Mouse (Mus musculus) hematopoietic stem cell, adult 5-6 weeks (primary cell): ENCODE results near the gene Tmem234. TPM values are rescaled to one million over a fixed set of nuclear protein-coding genes. Genes with fewer than 3 reads are reported as not detected.

Source experiments
- ATAC-seq, 2 experiments: fragments of 125-278 bp in 1 of 2; replicated peaks in 1 of 2; 2 replicates each; pipeline ENCODE4 v1.8.0; 2016 to 2017; ENCODE audit warnings: inconsistent platforms in 2 of 2, mild to moderate bottlenecking in 2 of 2, moderate number of reproducible peaks in 2 of 2, low read depth in 1 of 2, moderate TSS enrichment in 1 of 2; ENCODE audit not compliant: low FRiP score in 2 of 2, poor library complexity in 2 of 2, severe bottlenecking in 2 of 2, insufficient read depth in 1 of 2, low TSS enrichment in 1 of 2
- total RNA-seq: library from RNA; stranded (forward); fragments of 172-1452, 232-1000 nt; gene quantifications from 2 replicates; pipeline ENCODE4 v1.2.3, GENCODE M21; 2017

The Tmem234 gene
- total RNA-seq, 1 experiment from 2014 or later: 91.1 TPM

DNA sequence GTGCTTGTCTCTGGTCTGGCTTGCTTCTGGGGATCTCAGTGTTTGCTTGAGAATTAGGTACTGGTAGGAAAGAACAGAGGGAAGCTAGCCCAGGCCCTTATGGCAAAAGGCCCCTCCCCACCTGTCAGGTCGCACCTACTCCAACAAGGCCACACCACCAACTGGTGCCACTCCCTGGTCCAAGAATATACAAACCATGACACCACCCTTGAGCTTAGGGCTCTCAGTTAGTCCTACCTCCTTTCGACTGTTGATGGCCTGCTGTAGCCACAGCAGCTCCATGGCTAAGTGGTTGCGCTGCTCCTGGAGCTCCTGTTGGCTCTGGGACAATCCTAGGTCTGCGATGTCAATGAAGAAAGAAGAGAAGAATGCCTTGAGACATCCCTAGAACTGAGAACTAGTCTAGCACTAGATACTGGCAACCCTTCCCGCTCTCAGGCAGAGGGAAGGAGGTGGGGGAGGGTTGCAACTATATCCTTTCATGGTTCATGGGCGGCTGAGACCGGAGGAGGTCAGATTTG is 16.7 kb downstream of the Tmem234 start:
- ATAC-seq: no peak

- no peak for ATAC-seq
Observed at GRCm38 (mm10) chr4:129618031-129618430, 17.6 kb downstream of the Tmem234 start.

GRCm38 (mm10) chr4:129618786-129619691 is 18.6 kb downstream of the Tmem234 start, which contains the start of gene Iqcc:
Gene Iqcc, minus strand, starts transcription at chr4:129619099.
- ATAC-seq: peak; percentile 88 to 94

DNA sequence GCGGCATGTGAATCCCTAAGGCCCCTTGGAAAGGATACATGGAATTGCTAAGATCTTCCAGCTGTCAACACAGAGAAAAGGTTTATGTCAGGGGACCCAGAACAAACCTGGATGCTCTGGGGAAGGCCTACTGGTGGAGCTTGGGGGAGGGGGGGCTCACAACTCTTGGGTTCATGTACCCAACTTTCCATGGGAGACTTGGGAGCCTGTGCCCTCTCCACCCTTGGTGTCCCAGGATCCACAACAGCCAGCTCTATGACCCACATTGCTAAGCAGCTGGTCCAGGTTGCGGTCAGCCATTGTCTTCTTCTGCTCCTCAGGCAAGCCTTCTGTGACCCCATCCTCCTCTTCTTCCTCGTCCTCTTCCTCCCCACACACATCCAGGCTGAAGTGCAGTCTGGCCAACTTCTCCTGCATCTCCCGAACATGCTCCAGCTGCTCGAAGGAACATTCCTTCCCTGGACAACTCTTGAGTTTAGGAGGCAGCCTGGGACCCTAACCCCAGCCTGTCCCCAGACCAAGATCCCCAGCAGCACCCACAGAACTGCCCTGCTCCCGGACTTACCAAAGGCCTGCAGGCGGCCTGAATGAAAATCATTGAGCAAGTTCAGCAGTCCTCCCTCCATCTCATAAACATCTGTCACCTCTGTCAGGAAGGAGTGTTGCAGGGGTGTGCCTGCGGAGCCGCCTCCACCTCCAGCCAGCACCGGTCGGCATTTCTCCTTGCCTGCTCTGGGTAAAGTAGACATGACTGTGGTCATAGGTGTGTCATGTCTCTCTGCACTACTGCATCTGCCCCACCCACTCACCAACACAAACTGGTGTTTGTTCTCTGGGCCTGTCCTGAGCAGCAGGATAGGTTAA is 20.2 kb downstream of the Tmem234 start:
- no peak for ATAC-seq

GRCm38 (mm10) chr4:129621283-129621841 is 20.9 kb downstream of the Tmem234 start:
- no peak for ATAC-seq

GRCm38 (mm10) chr4:129622120-129622802 is 21.8 kb downstream of the Tmem234 start:
- no peak for ATAC-seq

DNA sequence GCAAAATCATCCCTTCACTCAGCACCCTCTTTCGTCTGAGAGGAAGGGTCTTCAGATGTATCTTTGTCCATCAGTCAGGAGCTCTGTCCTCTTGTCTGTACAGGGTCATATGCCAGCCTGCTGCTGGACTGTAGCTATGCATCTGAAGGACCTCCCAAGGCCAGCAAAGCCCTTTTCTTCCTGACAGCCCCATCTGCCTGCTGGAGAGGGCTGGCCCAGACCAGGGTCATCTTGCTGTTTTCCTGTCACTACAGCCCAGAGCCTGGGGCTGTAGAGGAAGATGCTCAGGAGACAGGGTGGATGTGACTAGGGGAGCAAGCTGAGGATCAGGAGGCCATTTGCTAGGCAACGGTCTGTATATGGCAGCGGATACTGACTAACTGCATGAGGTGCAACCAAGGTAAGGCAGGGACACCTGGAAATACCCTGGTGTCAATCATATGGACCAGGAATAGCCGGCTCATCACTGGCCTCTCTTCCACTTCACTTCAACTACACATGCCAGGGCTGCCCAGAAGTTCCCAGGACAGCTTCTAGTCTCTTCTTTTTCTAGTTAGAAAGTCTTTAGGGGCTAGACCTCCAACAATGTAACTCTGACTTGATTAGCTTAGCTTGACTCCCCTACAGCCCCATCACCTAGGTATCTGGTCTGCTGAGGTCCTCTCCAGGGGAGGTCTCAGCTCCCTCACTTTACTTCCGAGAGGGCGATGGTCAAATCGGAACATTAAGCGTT is 22.5 kb downstream of the Tmem234 start:
- ATAC-seq: no peak

DNA sequence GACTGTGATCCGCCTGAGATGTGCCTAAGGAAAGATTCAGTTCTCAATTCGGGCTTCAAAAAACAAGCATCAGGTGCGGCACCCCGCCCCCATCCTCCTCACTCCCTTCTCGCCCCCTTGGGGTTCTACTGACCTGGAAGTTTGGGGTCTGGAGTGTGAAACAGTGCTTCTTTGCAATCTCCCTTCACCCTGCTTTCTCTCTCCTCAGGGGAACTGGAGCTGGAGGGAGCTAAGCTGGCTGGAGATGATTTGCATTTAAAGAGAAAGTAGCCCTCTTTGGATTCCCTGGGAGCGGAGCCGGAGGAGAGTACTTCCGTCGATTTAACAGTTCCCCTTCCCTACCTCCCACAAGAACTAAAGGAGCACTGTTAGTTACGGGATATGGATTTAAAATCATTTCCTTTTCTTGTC is 23.2 kb downstream of the Tmem234 start, which contains the start of gene Ccdc28b:
Gene Ccdc28b (minus strand): TSS at position 267 of the 411 bp plus-strand sequence.
- ATAC-seq: peak in 1 of 2 experiments; percentile 4; a peak in 1 of 4 replicates

DNA sequence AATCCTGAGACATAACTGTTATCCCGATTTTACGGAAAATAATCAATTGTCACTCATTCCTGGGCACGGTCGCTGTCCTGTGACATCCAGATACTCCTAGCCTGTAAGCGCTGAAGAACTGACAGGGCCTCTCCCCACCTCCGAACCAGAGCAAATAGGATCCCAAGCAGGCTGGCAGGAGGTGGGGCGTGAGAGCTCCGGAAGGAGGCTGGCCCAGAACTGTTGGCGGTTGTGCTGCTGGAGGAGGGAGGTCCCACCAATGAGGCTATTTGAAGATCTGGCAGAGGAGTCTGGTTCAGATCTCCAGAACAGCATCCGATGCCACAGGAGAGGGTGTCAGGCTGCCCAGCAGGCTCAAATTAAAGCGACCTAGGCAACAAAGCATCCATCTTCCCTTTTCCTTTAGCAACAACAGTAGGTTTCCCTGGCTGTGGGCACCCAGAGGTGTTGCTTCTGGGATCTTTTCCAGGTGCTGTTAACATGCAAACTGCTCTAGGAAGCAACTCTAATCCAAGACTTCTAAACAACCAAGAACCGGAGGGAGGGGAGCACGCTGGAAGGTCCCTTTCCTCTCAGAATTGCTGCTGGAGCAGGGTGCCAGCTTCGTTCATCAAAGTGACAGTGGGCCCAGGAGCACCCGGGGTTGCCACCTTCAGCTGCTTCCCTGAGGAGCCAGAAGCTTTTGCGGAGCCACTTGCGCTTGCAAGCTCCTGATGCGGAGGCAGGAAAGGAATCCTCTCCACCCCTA is 24.0 kb downstream of the Tmem234 start:
- peak; percentile 93 to 95 for ATAC-seq

DNA sequence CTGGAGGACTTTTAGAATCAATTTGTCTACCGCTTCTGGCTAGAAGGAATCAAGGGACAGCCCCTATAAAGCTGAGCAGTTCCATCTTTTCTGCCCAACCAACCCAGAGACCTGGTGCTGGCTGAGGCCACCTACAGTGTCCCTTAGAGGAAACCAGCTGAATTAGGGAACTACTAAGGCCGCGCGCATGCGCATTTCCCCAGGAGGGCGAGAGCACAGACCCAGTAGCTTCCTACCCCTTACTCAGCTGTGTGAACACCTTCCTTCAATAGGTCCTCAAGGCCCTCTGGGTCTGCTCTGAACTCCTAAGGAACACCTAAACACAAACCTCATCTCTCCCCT is 24.5 kb downstream of the Tmem234 start:
- ATAC-seq: peak; percentile 68

- no peak for ATAC-seq
Observed at GRCm38 (mm10) chr4:129625496-129625895, 25.0 kb downstream of the Tmem234 start.

DNA sequence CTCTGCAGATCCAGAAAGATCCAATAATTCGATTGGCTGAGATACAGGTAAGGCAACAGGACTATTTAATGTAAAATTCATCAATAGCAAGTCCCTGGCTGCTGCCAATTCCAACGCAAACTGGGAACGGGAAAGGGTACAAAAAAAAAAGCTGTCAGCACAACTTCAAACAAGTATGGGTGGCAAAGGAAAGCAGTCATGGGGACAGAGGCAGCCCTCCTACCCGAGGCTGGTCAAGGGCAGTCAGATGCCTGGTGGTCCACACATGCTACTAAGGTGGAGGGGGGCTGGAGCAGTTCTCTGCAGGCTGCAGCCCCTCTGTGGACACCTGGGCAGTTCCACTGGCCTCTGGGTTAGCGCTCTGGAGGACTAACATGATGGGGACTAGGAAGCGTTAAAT is 25.6 kb downstream of the Tmem234 start:
- ATAC-seq: no peak

DNA sequence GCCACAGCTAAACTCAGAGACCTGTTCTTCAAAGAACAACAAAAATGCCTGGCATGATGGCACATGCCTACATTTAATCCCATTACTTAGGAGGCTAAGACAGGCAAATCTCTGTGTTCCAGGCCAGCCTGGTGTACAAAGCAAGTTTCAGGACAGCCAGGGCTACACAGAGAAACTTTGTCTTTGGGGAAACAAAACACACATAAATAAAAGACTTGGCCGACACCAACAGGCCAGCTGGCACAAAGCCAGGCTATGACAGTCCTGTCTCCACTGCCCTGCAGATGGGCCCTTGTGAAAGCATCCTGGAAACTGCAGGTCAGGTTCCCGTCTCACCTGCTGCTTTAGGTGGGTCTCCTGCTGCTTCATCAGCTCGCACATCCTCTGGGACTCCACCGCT is 30.5 kb downstream of the Tmem234 start:
- ATAC-seq: no peak

- ATAC-seq: no peak
Observed at GRCm38 (mm10) chr4:129631867-129632266, 31.4 kb downstream of the Tmem234 start.

DNA sequence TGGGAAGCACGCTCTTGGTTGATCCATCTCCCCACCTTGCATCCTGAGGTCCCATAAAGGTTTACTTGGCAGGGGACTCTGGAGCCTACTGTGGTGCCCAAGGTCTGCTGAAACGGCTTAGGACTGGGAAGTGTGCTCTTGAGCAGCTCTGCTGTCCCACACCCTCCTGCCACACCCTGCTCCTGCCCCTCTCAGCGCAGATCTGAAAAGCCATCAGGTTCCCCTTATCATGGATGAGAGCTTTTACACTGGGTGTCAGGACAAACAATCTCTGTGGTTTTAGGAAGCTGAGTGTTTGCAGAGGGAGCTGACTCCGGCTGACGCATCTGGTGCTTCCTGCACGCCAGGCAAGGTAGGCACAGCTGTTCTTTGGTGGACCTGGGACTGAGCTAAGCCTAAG is 33.4 kb downstream of the Tmem234 start:
- no peak for ATAC-seq

GRCm38 (mm10) chr4:129639221-129639620 is 38.8 kb downstream of the Tmem234 start:
- ATAC-seq: no peak
